Mouse (Mus musculus) embryonic facial prominence, embryonic 14.5 days (tissue): ENCODE data around the gene Sv2c. TPM values are rescaled to one million over a fixed set of nuclear protein-coding genes. Genes with fewer than 3 reads are reported as not detected.

Experiments
- ATAC-seq: fragments of 200-750 bp; cut with Nextera tagmentation; 2 replicates; pipeline ENCODE4 v1.8.0; 2017; ENCODE audit warnings: low read depth, moderate number of reproducible peaks, moderate TSS enrichment
- DNase-seq: peaks from one replicate; pipeline ENCODE4 v3.0.0-alpha.2; 2015; ENCODE audit warnings: low spot score
- H3K27ac ChIP-seq: fragments of 300-500 bp; sonication (generic); replicated peaks from 2 replicates; pipeline ENCODE4 v1.5.1; 2014; ENCODE audit warnings: low read depth, mild to moderate bottlenecking, low read length, moderate library complexity
- H3K27me3 ChIP-seq: fragments of 300-500 bp; sonication (generic); replicated peaks from 2 replicates; pipeline ENCODE4 v1.6.1; 2014; ENCODE audit warnings: low read length; ENCODE audit not compliant: control insufficient read depth, insufficient read depth
- H3K36me3 ChIP-seq: fragments of 300-500 bp; sonication (generic); 2 replicates; pipeline ENCODE4 v1.6.1; 2014; ENCODE audit warnings: low read length, mixed read lengths; ENCODE audit not compliant: control insufficient read depth, insufficient read depth
- H3K4me1 ChIP-seq: fragments of 300-500 bp; sonication (generic); 2 replicates; pipeline ENCODE4 v1.6.1; 2014; ENCODE audit warnings: antibody characterized with exemption, low read length; ENCODE audit not compliant: control insufficient read depth, insufficient read depth
- H3K4me2 ChIP-seq: fragments of 300-500 bp; sonication (generic); 2 replicates; pipeline ENCODE4 v1.6.1; 2014; ENCODE audit warnings: low read depth, mild to moderate bottlenecking, low read length, moderate library complexity, mixed read lengths
- H3K4me3 ChIP-seq: fragments of 300-500 bp; sonication (generic); 2 replicates; pipeline ENCODE4 v1.5.1; 2014; ENCODE audit warnings: low read depth, mild to moderate bottlenecking, low read length
- H3K9ac ChIP-seq: fragments of 300-500 bp; sonication (generic); 2 replicates; pipeline ENCODE4 v1.6.1; 2014; ENCODE audit warnings: low read depth, mild to moderate bottlenecking, low read length, moderate library complexity, mixed read lengths
- H3K9me3 ChIP-seq: fragments of 300-500 bp; sonication (generic); 2 replicates; pipeline ENCODE4 v1.6.1; 2016; ENCODE audit warnings: low read length; ENCODE audit not compliant: control insufficient read depth
- WGBS: fragments of 180-500 bp; shearing (Covaris S2); extraction: QIAGEN DNeasy Blood & Tissue Kit; methylation state at CpG from one replicate; pipeline ENCODE4 v1.1.7; 2014; 5-methylcytosine and 5-hydroxymethylcytosine counted together
- polyA plus RNA-seq: library from polyadenylated mRNA; unstranded; fragments of >200 nt; fragmentation: Nextera tagmentation; extraction: Ambion mirVana; gene quantifications from 2 replicates; pipeline ENCODE4 v1.2.1, GENCODE M21; 2014

The Sv2c gene
- polyA plus RNA-seq, 1 experiment from 2014 or later = 5.6 TPM

GRCm38 (mm10) chr13:95910270-95910669 lies 222.1 kb downstream of the Sv2c start:
- Histone ChIP-seq H3K9ac (no peak overlapping the region), H3K4me2 (no peak overlapping the region), H3K27ac (no peak overlapping the region), H3K9me3 (no peaks in the 10 kb centered on the region), H3K27me3 (no peaks in the 10 kb centered on the region), H3K36me3 (no peaks in the 10 kb centered on the region), H3K4me3 (no peak overlapping the region), H3K4me1 (peaks cover 3% of the 10 kb centered on the region; the same call in 1 of the 2 replicates)
- ATAC-seq (no peak), DNase-seq (no peak)
- WGBS = 68% methylated on average over 9 of the region's 9 CpGs

GRCm38 (mm10) chr13:95909244-95909643 lies 223.1 kb downstream of the Sv2c start:
- WGBS = 79% methylated on average over 2 of the region's 2 CpGs
- Histone ChIP-seq H3K9me3 (no peaks in the 10 kb centered on the region), H3K27me3 (no peaks in the 10 kb centered on the region), H3K27ac (no peak overlapping the region), H3K4me3 (no peak overlapping the region), H3K36me3 (no peaks in the 10 kb centered on the region), H3K4me1 (peaks cover 3% of the 10 kb centered on the region; the same call in 1 of the 2 replicates), H3K4me2 (no peak overlapping the region), H3K9ac (no peak overlapping the region)
- DNase-seq (no peak), ATAC-seq (no peak)

Other genes starting within 250 kb of the Sv2c start
- 13.7 and 14.9 TPM in 2 replicates for gene Iqgap2, start 240.7 kb downstream of the Sv2c start, polyA plus RNA-seq
- gene Gm20075, start 51.2 kb downstream of the Sv2c start, polyA plus RNA-seq = 17.9 and 26.0 TPM in 2 replicates
- gene Gm17190, start 50.5 kb downstream of the Sv2c start, polyA plus RNA-seq = not detected in 2 replicates